Mouse (Mus musculus) mesoderm, embryonic 11.5 days (tissue): Measurements from ENCODE around the gene Cdc7.

Source experiments
- DNase-seq: peaks from one replicate; pipeline ENCODE4 v3.0.0-alpha.2; 2012; ENCODE audit warnings: low read depth, low spot score

The Cdc7 gene

GRCm38 (mm10) chr5:106991300-106991929 lies 27.3 kb downstream of the Cdc7 start:
- no peak for DNase-seq

- no peak for DNase-seq
Measured at GRCm38 (mm10) chr5:106994716-106995115, 30.6 kb downstream of the Cdc7 start.

GRCm38 (mm10) chr5:106995886-106996538 lies 31.9 kb downstream of the Cdc7 start:
- DNase-seq: peak; percentile 62

GRCm38 (mm10) chr5:106996539-106997244 lies 32.6 kb downstream of the Cdc7 start:
- peak; percentile 39 for DNase-seq

GRCm38 (mm10) chr5:107001396-107002090 lies 37.4 kb downstream of the Cdc7 start:
- DNase-seq: no peak

GRCm38 (mm10) chr5:107002091-107002416 lies 37.9 kb downstream of the Cdc7 start:
- DNase-seq: no peak

- DNase-seq: no peak
Measured at GRCm38 (mm10) chr5:107009721-107010120, 45.6 kb downstream of the Cdc7 start.

- no peak for DNase-seq
Measured at GRCm38 (mm10) chr5:107010300-107010699, 46.2 kb downstream of the Cdc7 start.

GRCm38 (mm10) chr5:107011316-107012029 lies 47.4 kb downstream of the Cdc7 start:
- DNase-seq: no peak

GRCm38 (mm10) chr5:107012030-107012715 lies 48.1 kb downstream of the Cdc7 start:
- no peak for DNase-seq

GRCm38 (mm10) chr5:107013393-107013792 lies 49.3 kb downstream of the Cdc7 start:
- no peak for DNase-seq

- DNase-seq: no peak
Measured at GRCm38 (mm10) chr5:107014146-107014545, 50.0 kb downstream of the Cdc7 start.

- DNase-seq: no peak
Measured at GRCm38 (mm10) chr5:107015046-107015421, 50.9 kb downstream of the Cdc7 start.

- no peak for DNase-seq
Measured at GRCm38 (mm10) chr5:107015422-107016081, 51.4 kb downstream of the Cdc7 start.

GRCm38 (mm10) chr5:107016538-107016937 lies 52.4 kb downstream of the Cdc7 start:
- DNase-seq: no peak

GRCm38 (mm10) chr5:107017544-107017943 lies 53.4 kb downstream of the Cdc7 start:
- no peak for DNase-seq

GRCm38 (mm10) chr5:107019057-107019456 lies 54.9 kb downstream of the Cdc7 start:
- DNase-seq: no peak

GRCm38 (mm10) chr5:107019904-107020303 lies 55.8 kb downstream of the Cdc7 start:
- DNase-seq: no peak

GRCm38 (mm10) chr5:107020366-107020765 lies 56.2 kb downstream of the Cdc7 start:
- DNase-seq: peak; percentile 26

- no peak for DNase-seq
Measured at GRCm38 (mm10) chr5:107021291-107022063, 57.4 kb downstream of the Cdc7 start.
